Mouse (Mus musculus) T-helper 1 cell (primary cell): Measurements from ENCODE around the gene Cited4.

Source experiments
- in situ Hi-C: fragments of 300-600 bp; cut with MboI, MseI; formaldehyde crosslinking; loops from one replicate; pipeline ENCODE4 v1.15.1; 2025; ENCODE audit warnings: high pct_unique_total_duplicates

Gene Cited4

DNA sequence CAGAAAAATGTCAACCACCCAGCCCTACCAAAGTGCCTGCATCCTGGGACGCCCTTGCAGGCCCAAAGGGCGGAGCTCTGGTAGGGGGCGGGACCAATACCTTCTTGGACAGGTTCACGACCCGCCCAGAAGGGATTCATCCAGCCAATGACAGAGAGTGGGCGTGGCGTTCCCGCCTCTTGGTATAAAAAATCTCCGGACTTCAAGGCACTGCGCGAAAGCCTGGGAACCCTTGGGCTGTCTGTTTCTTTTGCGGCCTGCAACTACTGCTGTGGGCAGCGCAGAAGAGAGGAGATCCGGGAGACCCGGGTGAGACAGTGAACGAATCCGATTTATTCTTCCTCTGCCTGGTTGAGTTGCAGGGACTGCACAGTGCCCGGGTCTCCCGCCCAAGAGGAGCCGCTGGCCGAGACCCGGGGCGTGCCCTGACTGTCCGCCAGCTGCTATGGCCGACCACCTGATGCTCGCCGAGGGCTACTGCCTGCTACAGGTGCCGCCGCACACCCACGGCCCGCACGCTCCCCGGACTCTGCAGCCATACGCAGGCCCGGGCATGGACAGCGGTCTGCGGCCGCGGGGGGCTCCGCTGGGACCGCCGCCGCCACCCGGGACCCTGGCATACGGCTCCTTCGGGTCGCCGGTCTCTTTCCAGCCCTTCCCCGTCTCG lies at the start of gene Cited4:
Gene Cited4, plus strand, starts transcription at position 215 of the 667 bp plus-strand sequence.
- in situ Hi-C loops = no loop called here

DNA sequence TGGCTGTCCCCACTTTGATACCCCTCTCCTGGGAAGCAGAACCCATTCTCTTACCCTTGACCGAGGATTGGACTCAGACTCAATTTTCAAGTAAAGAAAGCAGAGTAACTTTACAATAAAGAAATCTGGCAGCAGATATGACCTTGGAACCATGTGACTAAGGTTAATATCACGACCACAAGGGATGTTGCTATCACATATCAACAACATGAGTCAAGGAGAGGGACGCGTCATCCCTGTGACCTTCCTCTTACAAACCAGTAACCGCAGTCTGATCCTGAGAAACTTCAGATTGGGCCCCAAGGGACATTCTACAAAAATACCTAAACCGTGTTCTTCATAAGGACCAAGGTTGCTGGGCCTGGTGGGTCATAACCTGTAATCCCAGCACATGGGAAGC lies 38.6 kb upstream of the Cited4 start:
- in situ Hi-C loops = no loop called here

DNA sequence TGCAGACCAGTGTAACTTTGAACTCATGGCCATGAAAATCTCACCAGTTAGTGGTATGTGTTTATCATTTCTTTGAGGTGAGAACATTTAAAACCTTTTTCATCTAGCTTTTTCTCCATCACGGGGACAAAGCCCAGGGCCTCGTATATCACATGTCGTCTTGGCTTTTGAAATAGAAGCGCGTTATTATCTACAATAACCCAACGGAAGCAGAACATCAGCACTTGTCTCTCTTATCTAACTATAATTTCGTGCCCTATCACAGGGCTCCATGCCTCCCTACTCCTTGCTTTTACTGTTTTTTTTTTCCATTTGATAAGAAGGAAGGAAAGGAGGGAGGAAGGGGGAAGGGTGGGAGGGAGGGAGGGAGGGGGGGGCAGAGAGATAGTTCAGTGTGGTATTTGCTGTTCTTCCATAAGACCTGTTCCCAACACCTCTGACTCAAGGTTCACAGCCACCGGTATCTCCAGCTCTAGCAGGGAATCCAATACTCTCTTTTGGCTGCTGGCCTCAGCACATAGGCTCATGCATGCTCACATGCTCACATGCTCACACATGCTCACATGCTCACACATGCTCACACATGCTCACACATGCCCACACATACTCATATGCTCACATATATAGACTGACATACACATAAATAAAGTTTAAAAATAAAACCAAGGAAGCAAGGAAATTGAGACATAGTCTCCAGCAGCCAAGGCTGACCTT lies 36.0 kb upstream of the Cited4 start:
- in situ Hi-C loops = no loop called here

DNA sequence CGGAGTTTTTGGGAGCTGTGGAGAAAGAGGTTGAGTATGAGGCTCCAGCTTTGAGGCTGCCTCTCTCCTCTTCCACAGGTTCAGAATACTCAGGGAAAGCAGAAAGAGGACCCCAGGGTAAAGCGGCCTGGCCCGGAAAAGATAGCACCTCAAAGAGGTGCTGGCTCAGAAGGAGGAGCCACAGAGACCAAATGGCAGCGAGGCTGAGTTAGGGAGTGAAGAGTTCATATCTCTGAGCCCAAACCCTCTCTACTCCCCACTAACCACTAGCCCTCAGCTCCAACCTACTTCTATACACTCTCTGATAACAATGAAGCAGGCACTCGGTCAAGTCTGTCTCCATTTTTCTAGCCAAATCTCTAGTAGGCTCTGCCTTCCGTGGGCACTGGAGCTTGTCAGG lies 34.5 kb upstream of the Cited4 start:
- in situ Hi-C loops = no loop called here

- in situ Hi-C loops = no loop called here
Measured at GRCm38 (mm10) chr4:120635351-120635750, 31.0 kb upstream of the Cited4 start.

DNA sequence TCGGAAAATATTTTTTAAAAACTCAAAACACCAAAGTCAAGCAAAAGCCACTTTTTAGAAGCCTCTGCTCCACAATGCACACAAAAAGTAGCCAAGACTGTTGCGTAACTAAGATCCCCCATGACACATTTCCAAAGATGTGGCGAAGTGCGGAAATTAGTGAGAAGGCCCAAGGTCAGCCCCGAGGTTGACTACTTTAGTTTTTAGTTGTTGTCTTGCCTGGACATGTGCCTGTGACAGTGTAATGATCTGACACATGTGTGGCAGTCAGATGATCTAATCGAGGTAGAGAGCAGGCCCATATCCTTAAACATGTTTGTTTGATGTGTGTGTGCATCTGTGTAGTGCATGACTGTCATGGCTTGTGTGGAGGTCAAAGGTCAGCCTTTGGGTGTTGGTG lies 24.4 kb upstream of the Cited4 start:
- in situ Hi-C loops = no loop called here

- in situ Hi-C loops = no loop called here
Measured at GRCm38 (mm10) chr4:120643899-120644298, 22.5 kb upstream of the Cited4 start.

DNA sequence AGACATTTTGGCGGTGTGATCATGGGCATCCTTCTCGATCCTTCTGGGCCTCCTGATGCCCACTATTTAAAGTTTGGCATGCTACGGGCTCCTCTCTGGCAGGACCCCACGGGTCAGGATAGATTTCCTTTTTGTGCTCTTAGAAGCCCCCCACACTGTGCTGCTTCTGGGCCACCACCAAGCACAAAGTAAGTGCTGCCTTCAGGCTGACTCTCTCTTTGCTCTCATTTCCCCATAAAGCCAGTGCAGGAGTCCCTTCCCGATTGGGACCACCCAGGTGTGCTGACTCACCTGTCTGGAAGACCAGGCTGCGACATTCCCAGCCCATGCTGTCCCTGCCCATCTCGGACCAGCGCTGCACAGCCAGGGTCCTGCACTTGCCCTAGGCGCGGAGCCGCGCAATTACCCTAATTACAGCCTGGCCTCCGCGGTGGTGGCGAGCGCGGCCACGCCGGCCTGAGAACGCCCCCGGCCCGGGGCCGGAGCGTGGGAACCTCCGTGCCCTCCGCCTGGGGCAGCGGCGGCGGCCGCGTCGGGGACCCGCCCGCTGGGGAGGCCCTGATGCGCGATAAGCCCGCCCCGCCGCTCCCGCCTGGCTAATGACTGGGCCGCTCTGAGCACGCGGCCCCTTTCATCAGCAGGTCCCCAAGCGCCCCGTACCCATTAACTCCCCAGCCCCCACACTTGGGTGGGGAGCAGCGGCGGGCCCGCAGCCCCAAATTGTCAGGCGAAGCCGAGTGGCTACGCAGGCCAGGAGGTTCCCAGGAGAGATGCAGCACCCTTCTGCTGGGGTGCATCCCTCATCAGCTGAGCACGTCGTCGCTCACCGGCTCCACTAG lies 16.8 kb upstream of the Cited4 start:
- in situ Hi-C loops = no loop called here

GRCm38 (mm10) chr4:120650208-120650592 lies 16.2 kb upstream of the Cited4 start:
- in situ Hi-C loops = no loop called here

DNA sequence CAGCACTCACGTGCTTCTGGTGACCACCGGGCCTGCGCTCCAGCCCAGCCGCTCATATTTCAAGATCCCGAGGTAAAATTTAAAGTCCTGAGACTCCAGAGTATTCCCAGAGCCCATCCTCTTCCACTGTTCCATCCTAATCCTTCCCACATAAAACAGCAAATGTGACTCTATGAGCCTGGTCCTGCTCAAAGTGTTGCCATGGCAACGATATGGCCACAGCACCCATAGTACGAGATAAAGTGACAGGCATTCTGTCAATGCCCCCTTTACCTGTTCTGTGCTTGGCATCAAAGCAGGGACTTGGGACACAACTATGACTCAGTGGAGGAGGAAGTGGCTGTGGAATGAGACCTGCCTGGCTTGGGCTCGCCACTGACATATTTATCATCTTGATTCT lies 10.5 kb upstream of the Cited4 start:
- in situ Hi-C loops = no loop called here

DNA sequence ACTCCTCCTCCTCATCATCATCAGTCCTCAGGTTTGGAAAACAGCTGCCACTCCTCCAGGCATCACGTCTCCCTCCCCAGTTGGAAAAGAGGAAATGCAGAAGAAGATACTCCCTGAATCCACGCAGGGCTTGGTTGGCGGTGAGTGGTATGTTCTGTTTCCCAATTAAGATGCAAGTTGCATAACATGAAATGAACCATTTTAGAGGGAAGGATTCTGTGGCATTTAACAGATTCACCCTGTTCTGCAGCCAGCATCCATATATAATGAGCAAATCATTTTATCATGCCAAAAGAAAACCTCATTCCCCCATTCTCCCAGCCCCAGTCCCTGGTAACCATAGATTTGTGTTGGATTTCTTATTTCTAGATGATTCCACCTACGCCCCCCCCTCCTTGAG lies 5.9 kb upstream of the Cited4 start:
- in situ Hi-C loops = no loop called here

- in situ Hi-C loops = no loop called here
Measured at GRCm38 (mm10) chr4:120664601-120665000, 1.8 kb upstream of the Cited4 start.

GRCm38 (mm10) chr4:120665144-120665700 lies 1.1 kb upstream of the Cited4 start:
- in situ Hi-C loops = no loop called here

GRCm38 (mm10) chr4:120665782-120666181 lies 590 bp upstream of the Cited4 start:
- in situ Hi-C loops = no loop called here

- in situ Hi-C loops = no loop called here
Measured at GRCm38 (mm10) chr4:120667045-120667501, 701 bp downstream of the Cited4 start.

GRCm38 (mm10) chr4:120667555-120667954 lies 1.2 kb downstream of the Cited4 start:
- in situ Hi-C loops = no loop called here

- in situ Hi-C loops = no loop called here
Measured at GRCm38 (mm10) chr4:120668551-120668950, 2.2 kb downstream of the Cited4 start.

GRCm38 (mm10) chr4:120669585-120669984 lies 3.2 kb downstream of the Cited4 start:
- in situ Hi-C loops = no loop called here

GRCm38 (mm10) chr4:120671046-120671445 lies 4.7 kb downstream of the Cited4 start:
- in situ Hi-C loops = no loop called here

- in situ Hi-C loops = no loop called here
Measured at GRCm38 (mm10) chr4:120673606-120674005, 7.2 kb downstream of the Cited4 start.

DNA sequence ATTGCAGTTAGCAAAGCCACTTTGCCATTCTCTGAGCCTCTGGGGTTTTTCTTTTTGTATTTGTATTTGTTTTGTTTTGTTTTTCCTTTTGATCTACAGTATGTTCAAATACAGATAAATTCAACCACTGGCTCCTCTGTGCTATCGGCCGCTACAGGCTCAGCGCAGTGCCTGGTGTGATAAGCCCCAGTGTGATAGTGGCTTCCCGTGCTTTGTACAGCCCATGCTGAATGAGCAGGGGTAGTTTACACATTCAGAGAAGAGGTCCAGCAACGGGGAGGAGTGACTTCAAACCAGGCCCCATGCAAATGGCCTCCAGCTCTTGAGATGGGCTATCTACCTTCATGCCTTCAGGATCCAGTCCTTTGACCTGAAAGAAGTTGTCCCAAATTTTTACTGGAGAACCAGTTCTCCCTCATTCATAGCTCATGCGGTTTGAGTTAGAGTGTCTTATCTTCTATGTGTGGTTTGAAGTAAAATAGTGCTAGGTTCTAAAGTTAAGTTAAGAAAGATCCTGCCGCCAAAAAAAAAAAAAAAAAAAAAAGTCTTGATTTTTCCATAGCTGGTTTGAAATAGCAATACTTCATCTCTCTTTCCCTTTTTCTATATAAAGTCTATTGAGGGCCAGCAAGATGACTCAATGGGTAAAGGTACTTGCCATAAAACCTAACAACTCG lies 8.5 kb downstream of the Cited4 start:
- in situ Hi-C loops = no loop called here

GRCm38 (mm10) chr4:120675640-120676039 lies 9.3 kb downstream of the Cited4 start:
- in situ Hi-C loops = no loop called here
